Mouse (Mus musculus) heart, embryonic 16.5 days (tissue): ENCODE measurements around the gene Ttc23. TPM values are rescaled to one million over a fixed set of nuclear protein-coding genes. Genes with fewer than 3 reads are reported as not detected.

Source experiments
- ATAC-seq: fragments of 200-750 bp; cut with Nextera tagmentation; replicated peaks from 2 replicates; pipeline ENCODE4 v1.8.0; 2017; ENCODE audit warnings: moderate number of reproducible peaks; ENCODE audit not compliant: insufficient read depth, low FRiP score; ENCODE audit errors: extremely low read depth
- H3K27ac ChIP-seq: fragments of 300-500 bp; sonication (generic); 2 replicates; pipeline ENCODE4 v1.5.1; 2014; ENCODE audit warnings: mild to moderate bottlenecking, low read length, control low read depth, moderate library complexity
- H3K27me3 ChIP-seq: fragments of 300-500 bp; sonication (generic); 2 replicates; pipeline ENCODE4 v1.6.1; 2014; ENCODE audit warnings: low read length, mixed read lengths; ENCODE audit not compliant: control insufficient read depth, insufficient read depth
- H3K36me3 ChIP-seq: fragments of 300-500 bp; sonication (generic); 2 replicates; pipeline ENCODE4 v1.6.1; 2014; ENCODE audit not compliant: control insufficient read depth, insufficient read depth
- H3K4me1 ChIP-seq: fragments of 300-500 bp; sonication (generic); 2 replicates; pipeline ENCODE4 v1.6.1; 2014; ENCODE audit warnings: low read length, mixed read lengths; ENCODE audit not compliant: control insufficient read depth, insufficient read depth
- H3K4me2 ChIP-seq: fragments of 300-500 bp; sonication (generic); 2 replicates; pipeline ENCODE4 v1.6.1; 2014; ENCODE audit warnings: low read depth, mild to moderate bottlenecking, control low read depth, low read length
- H3K4me3 ChIP-seq: fragments of 300-500 bp; sonication (generic); 2 replicates; pipeline ENCODE4 v1.5.1; 2014; ENCODE audit warnings: mild to moderate bottlenecking, control low read depth, low read length
- H3K9ac ChIP-seq: fragments of 300-500 bp; sonication (generic); 2 replicates; pipeline ENCODE4 v1.6.1; 2014; ENCODE audit warnings: low read length, control low read depth
- H3K9me3 ChIP-seq: fragments of 300-500 bp; sonication (generic); replicated peaks from 2 replicates; pipeline ENCODE4 v1.6.1; 2016; ENCODE audit warnings: low read length; ENCODE audit not compliant: control insufficient read depth
- WGBS: fragments of 180-500 bp; shearing (Covaris S2); extraction: QIAGEN DNeasy Blood & Tissue Kit; methylation state at CpG from one replicate; pipeline ENCODE4 v1.1.7; 2014; 5-methylcytosine and 5-hydroxymethylcytosine counted together
- polyA plus RNA-seq: library from polyadenylated mRNA; unstranded; fragments of >200 nt; fragmentation: Nextera tagmentation; extraction: Ambion mirVana; gene quantifications from 2 replicates; pipeline ENCODE4 v1.2.1, GENCODE M21; 2015

Ttc23 gene
- polyA plus RNA-seq, 1 experiment from 2014 or later = 17.5 TPM

DNA sequence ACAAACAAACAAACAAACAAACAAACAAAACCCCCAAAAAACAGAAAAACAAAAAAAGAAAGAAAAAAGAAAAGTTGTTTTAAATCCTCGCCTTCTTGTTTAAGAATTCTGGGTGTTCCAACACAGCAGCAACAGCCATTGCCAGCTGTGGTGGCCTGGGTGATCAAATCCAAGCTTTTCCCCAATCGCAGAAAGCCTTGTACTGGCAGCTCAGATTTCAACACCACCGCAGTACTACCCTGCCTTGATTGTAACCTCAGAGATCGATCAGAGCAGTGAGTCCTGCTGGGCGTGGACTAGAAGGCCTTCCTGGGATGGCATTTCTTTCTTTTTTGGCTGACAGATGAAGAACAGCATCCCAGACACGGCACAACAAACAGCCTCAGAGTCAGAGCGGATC is 48.7 kb downstream of the Ttc23 start:
- no peak overlapping the region for H3K27ac ChIP-seq
- 83% methylated on average over 7 of the region's 7 CpGs for WGBS
- no peaks in the 10 kb centered on the region for H3K27me3 ChIP-seq
- no peaks in the 10 kb centered on the region for H3K9me3 ChIP-seq
- H3K9ac ChIP-seq = no peak overlapping the region
- H3K36me3 ChIP-seq = peaks cover 9% of the 10 kb centered on the region
- peaks cover 23% of the 10 kb centered on the region for H3K4me1 ChIP-seq
- no peak overlapping the region for H3K4me3 ChIP-seq
- H3K4me2 ChIP-seq = no peak overlapping the region
- ATAC-seq = no peak

DNA sequence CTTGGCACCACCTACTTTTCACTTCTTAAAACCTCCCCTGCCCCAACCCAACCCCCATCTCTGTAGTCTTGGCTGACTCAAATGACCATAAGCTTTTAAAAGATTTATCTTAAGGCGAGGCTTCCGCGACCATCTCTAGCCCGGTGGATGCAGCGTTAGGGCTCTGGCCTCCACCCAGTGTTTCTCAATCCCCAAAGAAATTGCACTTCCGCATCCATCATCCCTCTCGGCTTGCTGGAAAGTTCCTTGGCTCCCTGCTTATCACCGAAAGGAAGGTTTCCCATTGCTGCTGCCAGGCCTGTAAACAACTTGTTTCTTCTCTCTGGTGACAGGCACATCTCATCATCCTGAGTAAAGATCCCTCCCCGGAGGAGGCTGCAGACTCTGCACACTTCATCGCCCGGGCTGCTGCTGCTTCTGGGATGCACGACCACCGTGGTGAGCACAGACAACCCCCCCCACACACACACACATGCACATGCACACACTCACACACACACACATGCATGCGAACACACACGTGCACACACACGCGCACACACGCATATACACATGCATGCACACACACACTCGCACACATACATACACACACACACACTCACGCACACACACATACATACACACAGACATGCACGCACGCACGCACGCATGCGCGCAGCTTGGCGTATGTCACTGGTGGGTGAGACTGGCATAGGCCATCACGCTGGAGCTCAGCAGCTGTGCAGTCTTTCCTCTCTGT is 50.9 kb downstream of the Ttc23 start:
- no peak overlapping the region for H3K27ac ChIP-seq
- H3K4me2 ChIP-seq = no peak overlapping the region
- ATAC-seq = no peak
- peaks cover 9% of the 10 kb centered on the region for H3K36me3 ChIP-seq
- H3K27me3 ChIP-seq = no peaks in the 10 kb centered on the region
- H3K4me3 ChIP-seq = no peak overlapping the region
- no peaks in the 10 kb centered on the region for H3K9me3 ChIP-seq
- H3K9ac ChIP-seq = no peak overlapping the region
- peaks cover 11% of the 10 kb centered on the region for H3K4me1 ChIP-seq
- 81% methylated on average over 28 of the region's 28 CpGs for whole genome bisulfite sequencing

DNA sequence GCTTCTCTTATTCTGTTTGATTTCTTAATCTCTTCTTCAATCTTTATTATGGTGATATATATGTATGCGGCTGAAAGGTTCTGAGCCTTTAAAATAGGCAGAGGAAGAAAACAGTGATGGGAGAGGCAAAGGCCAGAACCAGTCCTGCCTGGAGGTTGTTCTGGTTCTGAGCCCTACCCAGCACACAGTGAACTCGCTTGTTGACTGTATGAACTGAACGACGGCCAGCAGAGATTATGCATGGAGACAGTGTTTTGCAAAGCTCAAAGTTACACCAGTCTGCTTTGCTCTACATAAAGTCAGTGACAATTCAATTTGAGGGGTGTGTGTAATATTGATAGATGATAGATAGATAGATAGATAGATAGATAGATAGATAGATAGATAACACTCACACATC is 52.1 kb downstream of the Ttc23 start:
- H3K27ac ChIP-seq = no peak overlapping the region
- H3K9me3 ChIP-seq = no peaks in the 10 kb centered on the region
- no peak for ATAC-seq
- H3K4me1 ChIP-seq = peaks cover 11% of the 10 kb centered on the region
- WGBS = 83% methylated on average over 4 of the region's 4 CpGs
- H3K4me3 ChIP-seq = no peak overlapping the region
- H3K36me3 ChIP-seq = peaks cover 6% of the 10 kb centered on the region
- H3K27me3 ChIP-seq = no peaks in the 10 kb centered on the region
- H3K9ac ChIP-seq = no peak overlapping the region
- H3K4me2 ChIP-seq = no peak overlapping the region

DNA sequence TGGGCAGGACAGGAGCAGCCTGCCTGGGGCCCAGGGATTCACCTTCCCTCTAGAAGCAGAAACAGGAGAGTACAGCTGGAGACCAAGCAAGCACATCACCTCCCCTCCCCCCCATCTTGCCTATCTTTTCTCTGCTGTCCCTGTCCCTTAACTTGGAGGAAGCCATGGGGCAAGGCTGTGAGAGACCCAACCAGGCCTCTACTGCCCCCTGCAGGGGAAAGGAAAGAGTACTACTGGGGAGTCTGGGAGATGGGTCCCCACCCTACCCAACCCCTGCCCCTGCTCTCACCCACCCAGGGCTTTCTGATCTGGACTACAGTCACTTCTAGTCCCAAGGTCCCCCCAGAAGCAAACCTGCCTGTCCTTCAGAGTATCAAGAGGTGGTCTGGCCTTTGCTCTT is 53.6 kb downstream of the Ttc23 start:
- H3K27me3 ChIP-seq = no peaks in the 10 kb centered on the region
- ATAC-seq = peak; percentile 32
- H3K4me3 ChIP-seq = no peak overlapping the region
- no peak overlapping the region for H3K9ac ChIP-seq
- peaks cover 6% of the 10 kb centered on the region for H3K36me3 ChIP-seq
- H3K4me1 ChIP-seq = peaks cover 11% of the 10 kb centered on the region
- H3K4me2 ChIP-seq = no peak overlapping the region
- no peaks in the 10 kb centered on the region for H3K9me3 ChIP-seq
- H3K27ac ChIP-seq = peak overlapping the region; percentile 60

DNA sequence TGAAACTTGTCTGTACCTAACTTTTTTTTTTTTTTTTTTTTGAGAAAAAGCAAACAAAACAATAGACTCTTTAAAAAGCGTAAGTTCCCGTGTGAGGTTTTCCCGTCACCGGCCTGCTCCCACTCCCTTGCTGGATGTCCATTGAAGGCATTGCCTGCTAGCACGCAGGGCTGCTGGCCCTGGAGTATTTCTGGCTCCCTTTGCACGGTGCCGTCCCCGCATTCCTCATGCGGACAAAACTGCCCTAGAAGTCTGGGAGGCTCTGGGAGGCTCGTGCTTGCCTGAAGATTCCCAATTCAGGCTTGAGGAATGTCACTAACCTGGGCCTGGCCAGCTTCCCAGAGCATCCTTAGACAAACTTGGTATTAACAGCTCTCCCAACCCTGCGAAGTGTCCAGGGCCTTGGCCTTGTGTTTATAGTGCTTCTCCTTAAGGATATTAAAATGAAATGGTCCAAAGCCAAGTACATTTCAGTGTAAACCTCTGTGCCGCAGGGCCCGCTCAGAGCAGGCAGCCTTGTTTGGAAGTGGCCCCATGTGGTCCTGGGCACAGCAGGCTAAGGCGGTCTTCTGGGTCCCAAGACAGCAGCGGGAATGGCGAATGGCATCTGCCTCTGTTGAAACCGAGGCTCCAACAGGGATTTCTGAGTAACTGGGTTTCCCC is 54.2 kb downstream of the Ttc23 start:
- Histone ChIP-seq H3K4me2 (no peak overlapping the region), H3K36me3 (peaks cover 6% of the 10 kb centered on the region), H3K4me3 (no peak overlapping the region), H3K27ac (peak overlapping the region; percentile 60), H3K9me3 (no peaks in the 10 kb centered on the region), H3K27me3 (no peaks in the 10 kb centered on the region), H3K9ac (no peak overlapping the region), H3K4me1 (peaks cover 11% of the 10 kb centered on the region)
- 44% methylated on average over 17 of the region's 17 CpGs for WGBS
- ATAC-seq = peak; percentile 62

DNA sequence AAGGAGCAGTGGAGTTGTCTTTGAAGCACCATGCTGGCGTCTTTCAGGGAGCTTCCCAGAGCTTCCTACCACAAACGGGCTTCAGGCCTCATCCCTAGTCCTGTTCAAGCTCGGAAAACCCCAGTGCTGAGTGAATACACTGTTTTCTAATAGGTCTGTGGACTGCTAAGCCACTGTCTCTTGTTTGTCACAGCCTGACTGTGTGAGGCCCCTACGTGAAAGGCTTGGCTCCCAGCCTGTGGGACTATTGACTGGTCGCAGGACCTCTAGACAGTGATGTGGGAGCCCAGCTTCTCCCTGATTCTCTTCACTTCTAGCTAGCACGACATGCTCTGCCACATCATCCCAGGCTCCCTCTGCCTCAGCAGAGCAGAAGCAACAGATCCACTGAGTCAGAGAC is 61.0 kb downstream of the Ttc23 start:
- no peak for ATAC-seq
- Histone ChIP-seq H3K4me3 (no peak overlapping the region), H3K4me1 (peaks cover 8% of the 10 kb centered on the region), H3K36me3 (peaks cover 19% of the 10 kb centered on the region), H3K27me3 (no peaks in the 10 kb centered on the region), H3K4me2 (no peak overlapping the region), H3K9ac (no peak overlapping the region), H3K27ac (no peak overlapping the region), H3K9me3 (peaks cover 4% of the 10 kb centered on the region; the same call in 1 of the 2 replicates)
- 63% methylated on average over 6 of the region's 6 CpGs for WGBS

DNA sequence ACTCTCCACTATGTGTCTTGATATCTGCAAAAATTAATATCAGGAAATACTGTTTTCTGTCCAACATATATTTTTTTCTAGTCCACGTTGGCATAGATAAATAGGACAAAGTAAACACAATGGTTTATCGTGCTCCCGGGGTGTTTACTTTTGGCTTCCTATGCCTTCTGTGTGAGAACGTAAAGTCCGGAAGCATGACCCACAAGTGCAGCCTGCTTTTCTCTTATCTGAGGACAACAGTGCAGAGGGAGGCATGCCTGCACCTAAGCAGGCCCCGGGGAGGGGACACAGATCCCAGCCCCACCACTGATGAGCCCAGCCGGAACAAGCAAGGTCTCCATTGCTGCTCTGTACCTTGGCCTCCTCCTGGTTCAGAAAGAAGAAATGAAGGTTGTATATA is 63.0 kb downstream of the Ttc23 start:
- Histone ChIP-seq H3K9ac (no peak overlapping the region), H3K27me3 (no peaks in the 10 kb centered on the region), H3K9me3 (peaks cover 4% of the 10 kb centered on the region; the same call in 1 of the 2 replicates), H3K4me3 (no peak overlapping the region), H3K36me3 (peaks cover 21% of the 10 kb centered on the region), H3K4me2 (no peak overlapping the region), H3K27ac (no peak overlapping the region), H3K4me1 (peaks cover 23% of the 10 kb centered on the region)
- no peak; the same call in 1 of the 2 replicates for ATAC-seq
- 34% methylated on average over 7 of the region's 7 CpGs for WGBS

DNA sequence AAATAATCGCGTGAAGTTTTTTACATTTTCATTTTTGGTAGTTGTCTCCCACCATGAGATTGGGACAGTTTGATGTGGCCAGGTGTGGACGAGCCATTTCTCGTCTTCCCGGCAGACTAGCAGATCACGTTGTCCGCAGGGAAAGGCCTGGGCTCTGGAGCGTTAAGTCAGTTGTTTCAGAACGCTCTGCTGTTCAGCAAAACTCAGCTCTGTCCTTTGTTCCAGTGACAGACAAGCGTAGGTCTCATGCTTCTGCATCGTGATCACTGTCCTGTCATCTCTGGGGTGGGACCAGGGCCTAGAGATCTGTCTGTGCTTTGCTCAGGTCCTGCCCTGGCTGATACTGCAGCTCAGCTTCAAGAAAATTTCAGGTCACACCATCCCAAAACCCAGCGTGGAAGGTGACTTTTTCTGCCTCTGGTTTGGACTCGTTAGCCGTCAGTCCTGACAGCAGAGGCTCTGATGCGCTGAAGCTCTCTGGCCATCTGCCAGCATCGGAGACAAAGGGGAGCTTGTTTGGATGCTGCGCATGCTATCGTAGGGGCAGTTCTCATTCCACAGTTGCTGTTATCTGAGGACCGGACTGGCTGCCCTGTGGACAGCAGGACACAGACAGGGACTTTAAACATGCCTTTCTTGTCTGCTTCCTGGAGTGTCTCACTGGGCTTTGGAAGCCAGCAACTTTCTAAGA is 66.8 kb downstream of the Ttc23 start:
- 43% methylated on average over 19 of the region's 19 CpGs for WGBS
- Histone ChIP-seq H3K4me3 (no peak overlapping the region), H3K4me1 (peaks cover 39% of the 10 kb centered on the region), H3K4me2 (peak overlapping the region; percentile 5; the same call in 1 of the 2 replicates), H3K9me3 (peaks cover 4% of the 10 kb centered on the region; the same call in 1 of the 2 replicates), H3K36me3 (peaks cover 21% of the 10 kb centered on the region), H3K27me3 (no peaks in the 10 kb centered on the region), H3K9ac (0 out of 2 replicates have a peak overlapping the region, but pooled peaks have one; percentile 43), H3K27ac (peak overlapping the region; percentile 78)
- ATAC-seq = no peak; the same call in 1 of the 2 replicates

DNA sequence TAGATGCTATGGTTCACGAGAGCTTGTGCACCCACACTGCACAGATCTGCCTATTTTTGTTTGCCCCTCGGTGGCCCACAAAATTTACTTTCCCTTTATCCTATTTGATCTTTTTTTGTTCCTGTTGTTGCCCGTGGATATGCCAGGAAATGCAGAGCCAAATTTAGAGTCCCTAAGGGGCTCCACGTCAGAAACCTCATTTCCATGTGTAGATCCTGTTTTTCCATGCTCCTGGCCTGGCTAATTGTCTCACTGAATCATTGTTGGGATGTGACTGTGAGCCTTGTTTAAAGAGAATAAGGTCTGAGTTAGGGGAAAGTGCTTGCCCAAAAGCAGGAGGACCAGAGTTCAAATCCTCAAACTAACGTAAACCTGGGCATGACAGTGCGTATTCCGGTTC is 68.0 kb downstream of the Ttc23 start:
- no peak overlapping the region for H3K4me2 ChIP-seq
- peaks cover 16% of the 10 kb centered on the region for H3K36me3 ChIP-seq
- H3K27ac ChIP-seq = peak overlapping the region; percentile 78
- no peak for ATAC-seq
- H3K27me3 ChIP-seq = no peaks in the 10 kb centered on the region
- no peak overlapping the region for H3K9ac ChIP-seq
- peaks cover 4% of the 10 kb centered on the region; the same call in 1 of the 2 replicates for H3K9me3 ChIP-seq
- peaks cover 44% of the 10 kb centered on the region for H3K4me1 ChIP-seq
- no peak overlapping the region for H3K4me3 ChIP-seq
- WGBS = 67% methylated on average over 7 of the region's 7 CpGs
